Mouse (Mus musculus) testis, postnatal 14 days (tissue): ENCODE results near the gene Bcl7c.
A peak's percentile ranks its signal among the peaks of the same experiment; 100 is the strongest.
"Not testable (repeated sequence)": the region's sequence is repeated elsewhere in the genome, so short reads cannot be mapped to it uniquely, and the experiment has no call there.

ENCODE experiments used
- DNase-seq: peaks from one replicate; pipeline ENCODE4 v3.0.0; 2021; ENCODE audit warnings: low spot score

The Bcl7c gene

GRCm38 (mm10) chr7:127708207-127709078, at the start of gene Bcl7c:
Gene Bcl7c (minus strand): TSS chr7:127708933.
- peak; percentile 92 for DNase-seq

DNA sequence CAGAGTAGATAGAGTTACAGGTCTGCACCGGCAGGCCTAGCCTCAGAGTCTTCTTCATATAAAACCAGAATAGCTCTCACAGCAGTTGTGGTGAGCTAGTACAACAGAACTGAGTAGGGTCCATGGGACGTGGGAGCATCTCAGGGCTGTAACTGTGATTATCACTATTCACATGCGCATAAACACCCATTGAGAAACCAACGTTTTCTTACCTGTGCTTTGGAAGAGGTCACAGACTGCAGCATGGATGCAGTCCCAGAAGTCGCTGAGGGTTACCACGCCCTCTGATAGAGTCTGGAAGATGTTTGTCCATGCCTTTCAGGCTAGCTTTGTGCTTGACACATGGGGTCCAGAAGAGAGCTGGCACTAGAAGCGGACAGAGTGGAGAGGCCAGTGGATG, 45.0 kb upstream of the Bcl7c start:
- no peak for DNase-seq

- DNase-seq: peak; percentile 84
These were observed 44.4 kb upstream of the Bcl7c start for GRCm38 (mm10) chr7:127753158-127753557.

DNA sequence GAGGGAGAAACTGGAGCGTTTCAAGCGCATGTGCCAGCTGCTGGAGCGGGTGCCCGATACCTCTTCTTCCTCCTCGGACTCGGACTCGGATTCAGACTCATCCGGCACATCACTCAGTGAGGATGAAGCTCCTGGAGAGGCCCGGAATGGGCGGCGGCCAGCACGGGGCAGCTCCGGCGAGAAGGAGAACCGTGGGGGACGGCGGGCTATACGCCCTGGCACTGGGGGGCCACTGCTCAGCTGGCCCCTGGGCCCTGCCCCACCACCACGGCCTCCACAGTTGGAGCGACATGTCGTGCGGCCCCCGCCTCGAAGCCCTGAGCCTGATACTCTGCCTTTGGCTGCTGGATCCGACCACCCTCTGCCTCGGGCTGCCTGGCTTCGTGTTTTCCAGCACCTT, 43.3 kb upstream of the Bcl7c start:
- no peak for DNase-seq

DNA sequence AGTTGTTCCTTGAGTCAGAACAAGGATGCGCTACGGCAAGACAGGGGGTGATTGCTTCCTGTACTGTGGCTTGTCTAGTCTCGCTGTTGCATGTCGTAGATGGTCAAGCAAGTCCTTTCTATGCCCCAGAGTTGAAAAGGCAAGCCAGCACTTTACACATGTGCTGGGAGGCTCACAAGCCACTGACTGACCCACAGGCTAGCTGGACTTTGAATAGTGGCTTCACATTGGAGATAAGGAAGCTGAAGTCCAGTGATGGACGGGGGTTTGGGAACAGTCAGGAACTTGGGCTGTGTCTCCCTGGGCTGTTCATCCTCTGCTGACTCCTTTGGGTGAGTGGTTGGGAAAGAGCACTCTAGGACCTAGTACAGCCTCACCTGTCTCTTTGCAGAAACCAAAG, 42.9 kb upstream of the Bcl7c start:
- no peak for DNase-seq

GRCm38 (mm10) chr7:127750131-127751127, 41.7 kb upstream of the Bcl7c start:
- DNase-seq: no peak

- DNase-seq: no peak
These were observed 39.5 kb upstream of the Bcl7c start for GRCm38 (mm10) chr7:127748235-127748560.

GRCm38 (mm10) chr7:127747559-127748234, 39.0 kb upstream of the Bcl7c start:
- no peak for DNase-seq

DNA sequence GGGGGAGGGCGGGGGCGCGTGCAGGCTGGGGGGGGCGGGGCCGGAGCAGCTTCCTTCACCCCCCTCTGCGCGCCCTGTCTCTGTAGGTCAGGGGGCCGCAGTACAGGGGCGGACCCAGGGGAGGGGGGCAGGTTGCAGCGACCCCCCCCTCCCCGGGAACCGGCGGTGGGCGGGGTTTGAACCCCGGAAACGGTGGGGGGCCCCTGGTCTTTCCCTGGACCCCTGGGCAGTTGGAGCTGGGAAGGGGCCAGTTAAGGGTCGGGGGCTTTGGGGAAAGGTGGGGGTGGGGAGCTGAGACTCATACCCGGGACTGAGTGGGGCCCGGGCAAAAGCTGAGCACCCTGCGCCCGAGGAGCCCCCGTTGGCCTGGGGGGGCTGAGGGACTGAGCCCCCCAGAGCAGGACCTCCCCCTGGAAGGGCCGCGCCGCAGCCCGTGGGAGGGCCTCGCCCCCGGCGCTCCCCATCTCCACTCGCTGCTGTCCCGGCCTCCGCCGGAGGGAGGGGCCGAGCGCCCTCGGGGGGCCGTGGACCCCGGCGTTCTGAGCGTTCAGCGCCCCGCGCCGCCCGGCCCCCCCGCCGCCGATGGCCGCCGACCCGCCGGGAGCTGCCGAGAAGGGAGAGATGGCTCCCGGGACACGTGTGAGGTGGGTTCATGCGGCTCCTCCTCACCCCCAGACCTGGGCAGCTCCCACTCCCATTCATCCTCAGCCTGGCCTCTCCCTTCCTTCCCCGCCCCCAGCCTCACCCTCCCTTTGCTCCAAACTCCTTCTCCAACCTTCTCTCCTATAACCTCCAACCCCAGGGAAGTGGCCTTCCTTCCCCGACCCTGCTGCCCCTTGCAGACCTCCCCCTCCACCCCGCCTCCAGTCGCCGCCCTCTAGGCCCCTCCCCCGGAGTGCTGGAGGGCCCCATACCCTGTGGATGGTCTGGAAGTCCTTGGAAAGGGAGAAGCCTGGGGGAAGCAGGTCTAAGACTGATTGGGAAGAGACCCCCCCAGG, 38.1 kb upstream of the Bcl7c start:
- DNase-seq: peak; percentile 67

GRCm38 (mm10) chr7:127745652-127746493, 37.1 kb upstream of the Bcl7c start:
- peak; percentile 96 for DNase-seq

GRCm38 (mm10) chr7:127745251-127745651, 36.5 kb upstream of the Bcl7c start:
- peak; percentile 93 for DNase-seq

DNA sequence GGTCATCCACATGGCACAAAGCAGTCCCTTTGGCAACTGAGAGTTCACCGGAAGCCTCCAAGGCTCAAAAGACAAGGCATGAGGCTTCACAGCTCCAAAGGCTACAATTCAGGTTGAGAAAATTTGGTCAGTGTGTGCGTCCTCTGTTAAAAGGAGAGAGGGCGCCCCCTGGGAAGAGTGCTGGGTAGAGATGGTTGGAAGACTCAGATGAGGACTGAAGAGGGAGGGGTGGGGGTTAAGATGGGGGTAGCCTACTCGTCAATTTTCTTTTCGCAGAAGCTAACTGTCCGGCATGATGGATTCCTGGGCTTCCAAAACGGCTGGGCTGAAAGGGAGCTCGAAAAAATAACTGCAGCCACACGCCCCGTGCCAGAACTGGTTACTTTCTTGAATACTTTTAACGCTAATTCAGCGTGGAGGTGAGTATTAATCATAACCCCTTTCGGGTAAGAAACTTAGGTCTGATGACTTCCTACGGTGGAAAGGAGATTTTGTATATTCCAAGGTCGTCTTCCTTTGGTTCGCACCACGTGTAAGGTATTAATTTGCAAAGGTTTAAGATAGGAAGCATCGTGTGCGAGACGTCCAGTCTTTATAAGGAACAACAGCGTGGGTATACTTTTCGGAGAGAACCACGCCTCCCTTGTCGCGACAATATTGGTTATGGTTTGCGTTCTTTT, 35.8 kb upstream of the Bcl7c start, which contains the start of gene Fbxl19:
TSS of gene Fbxl19 (plus strand) at position 178 of the 680 bp plus-strand sequence.
- DNase-seq: peak; percentile 68

DNA sequence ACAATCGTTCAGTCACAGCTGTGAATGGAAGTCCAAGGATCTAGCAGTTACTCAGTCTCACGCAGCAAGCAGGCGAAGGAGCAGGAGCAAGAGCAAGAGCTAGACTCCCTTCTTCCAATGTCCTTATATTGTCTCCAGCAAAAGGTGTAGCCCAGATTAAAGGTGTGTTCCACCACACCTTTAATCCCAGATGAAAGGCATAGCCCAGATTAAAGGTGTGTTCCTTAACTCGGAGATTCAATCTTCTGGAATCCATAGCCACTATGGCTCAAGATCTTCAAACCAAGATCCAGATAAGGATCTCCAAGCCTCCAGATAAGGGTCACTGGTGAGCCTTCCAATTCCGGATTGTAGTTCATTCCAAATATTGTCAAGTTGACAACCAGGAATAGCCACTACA, 23.3 kb upstream of the Bcl7c start, which contains the start of gene Ctf2:
TSS of gene Ctf2 (minus strand) at position 101 of the 400 bp plus-strand sequence.
- not testable (repeated sequence) for DNase-seq

DNA sequence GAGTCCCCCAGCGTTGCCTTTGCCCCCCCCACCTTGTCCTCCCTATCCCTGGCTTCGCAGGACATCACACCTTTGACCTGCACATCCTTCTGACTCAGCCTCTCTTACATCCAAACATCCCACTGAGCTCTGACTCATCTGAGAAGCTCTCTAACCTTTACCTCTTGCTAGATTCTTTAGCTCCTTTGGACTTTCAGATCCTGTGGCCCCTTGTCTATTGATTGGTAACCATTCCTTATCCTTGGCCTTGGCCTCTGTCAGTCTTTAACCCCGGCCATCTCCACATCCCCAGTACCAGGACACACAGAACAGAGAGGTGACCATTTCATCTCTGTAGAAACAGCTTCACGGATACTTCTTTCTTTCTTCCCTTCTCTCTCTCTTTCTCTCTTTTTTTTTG, 21.4 kb upstream of the Bcl7c start:
- DNase-seq: no peak

GRCm38 (mm10) chr7:127727898-127728297, 19.2 kb upstream of the Bcl7c start:
- DNase-seq: no peak

- DNase-seq: no peak
These were observed 17.2 kb upstream of the Bcl7c start for GRCm38 (mm10) chr7:127725924-127726323.

DNA sequence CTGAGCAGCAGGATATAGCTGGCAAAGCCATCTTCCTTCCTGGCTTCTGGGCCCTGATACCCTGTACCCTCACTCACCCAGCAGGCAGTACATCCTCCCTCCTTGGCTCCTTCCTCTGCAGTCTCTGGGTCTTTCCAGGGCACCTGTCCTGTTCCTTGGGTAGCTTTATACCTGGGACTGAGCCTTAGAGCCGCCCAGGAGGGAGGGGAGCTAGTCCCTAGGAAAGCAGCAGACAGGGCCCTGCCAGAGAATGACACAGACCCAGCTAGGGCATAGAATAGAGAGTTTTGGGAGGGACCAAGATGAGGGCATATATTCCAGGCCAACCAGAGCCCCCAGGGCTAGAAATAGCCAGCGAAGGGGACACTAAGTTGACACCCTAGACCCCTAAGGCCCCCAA, 16.8 kb upstream of the Bcl7c start:
- DNase-seq: no peak

GRCm38 (mm10) chr7:127719258-127719657, 10.5 kb upstream of the Bcl7c start:
- DNase-seq: peak; percentile 67

DNA sequence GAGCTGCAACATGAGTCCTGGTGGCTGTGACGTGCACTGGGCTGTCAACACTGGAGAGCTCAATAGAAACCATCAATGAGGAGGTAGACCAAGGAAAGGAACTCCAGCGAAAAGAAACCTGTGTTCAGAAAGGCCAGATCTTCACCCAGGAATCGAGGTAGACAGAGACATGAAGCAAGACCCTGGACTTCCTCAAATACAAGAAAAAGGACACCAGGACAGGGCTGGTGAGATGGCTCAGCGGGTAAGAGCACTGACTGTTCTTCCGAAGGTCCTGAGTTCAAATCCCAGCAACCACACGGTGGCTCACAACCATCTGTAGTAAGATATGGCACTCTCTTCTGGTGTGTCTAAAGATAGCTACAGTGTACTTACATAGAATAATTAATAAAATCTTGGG, 9.6 kb upstream of the Bcl7c start:
- DNase-seq: no peak
